Mouse (Mus musculus): ENCODE results near the gene Dennd1b.

DNA sequence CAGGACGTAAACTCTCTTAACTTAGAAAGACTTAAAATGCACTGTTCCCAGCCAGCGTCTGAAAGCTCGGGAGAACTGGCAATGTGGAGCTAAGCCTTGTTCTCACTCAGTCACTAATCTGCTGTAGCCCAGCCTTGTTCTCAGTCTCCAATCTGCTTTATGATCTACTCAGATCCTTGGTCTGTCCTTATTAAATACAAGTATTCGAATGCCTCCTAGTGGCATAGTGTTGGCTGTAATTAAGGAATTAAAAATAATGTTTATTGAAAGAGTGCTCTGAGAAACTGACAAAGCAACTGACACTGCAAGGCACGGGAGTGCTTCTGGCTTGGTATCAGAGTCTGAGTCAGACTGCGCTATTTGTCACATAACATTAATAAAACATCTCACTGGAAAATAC is 116.3 kb downstream of the Dennd1b start:
- no peak for TF ChIP-seq CTCF (IDR thresholded peaks at IDR 0.05; ENCODE audit: low read depth, low read length)
- no peak for TF ChIP-seq POLR2A (IDR thresholded peaks at IDR 0.05; ENCODE audit: extremely low read depth, insufficient read depth, low read length)
